Mouse (Mus musculus) forelimb bud, embryonic 11.5 days (tissue): ENCODE measurements around the gene Efhc1.

Experiments
- DNase-seq: peaks from one replicate; pipeline ENCODE4 v3.0.0-alpha.2; 2012; ENCODE audit warnings: low read depth, low spot score

Gene Efhc1

DNA sequence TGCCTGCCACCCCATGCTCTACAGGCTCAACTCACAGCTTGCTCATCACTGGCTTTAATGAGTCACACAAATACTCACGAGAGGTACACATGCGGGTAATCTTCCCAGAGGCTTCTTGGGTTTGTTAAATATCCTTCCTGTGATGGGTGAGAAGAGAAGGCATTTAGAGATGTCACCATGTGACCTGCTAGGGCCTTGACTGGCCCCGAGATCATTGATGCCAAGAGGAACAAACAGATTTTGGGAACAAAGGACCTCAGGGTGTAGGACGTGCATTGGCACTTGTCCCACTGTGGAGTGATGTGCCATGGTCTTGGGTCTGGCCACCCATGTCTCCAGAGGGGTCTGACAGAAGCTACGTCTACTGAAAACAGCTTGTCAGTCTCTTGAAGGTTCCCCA, 55.3 kb downstream of the Efhc1 start:
- no peak for DNase-seq

DNA sequence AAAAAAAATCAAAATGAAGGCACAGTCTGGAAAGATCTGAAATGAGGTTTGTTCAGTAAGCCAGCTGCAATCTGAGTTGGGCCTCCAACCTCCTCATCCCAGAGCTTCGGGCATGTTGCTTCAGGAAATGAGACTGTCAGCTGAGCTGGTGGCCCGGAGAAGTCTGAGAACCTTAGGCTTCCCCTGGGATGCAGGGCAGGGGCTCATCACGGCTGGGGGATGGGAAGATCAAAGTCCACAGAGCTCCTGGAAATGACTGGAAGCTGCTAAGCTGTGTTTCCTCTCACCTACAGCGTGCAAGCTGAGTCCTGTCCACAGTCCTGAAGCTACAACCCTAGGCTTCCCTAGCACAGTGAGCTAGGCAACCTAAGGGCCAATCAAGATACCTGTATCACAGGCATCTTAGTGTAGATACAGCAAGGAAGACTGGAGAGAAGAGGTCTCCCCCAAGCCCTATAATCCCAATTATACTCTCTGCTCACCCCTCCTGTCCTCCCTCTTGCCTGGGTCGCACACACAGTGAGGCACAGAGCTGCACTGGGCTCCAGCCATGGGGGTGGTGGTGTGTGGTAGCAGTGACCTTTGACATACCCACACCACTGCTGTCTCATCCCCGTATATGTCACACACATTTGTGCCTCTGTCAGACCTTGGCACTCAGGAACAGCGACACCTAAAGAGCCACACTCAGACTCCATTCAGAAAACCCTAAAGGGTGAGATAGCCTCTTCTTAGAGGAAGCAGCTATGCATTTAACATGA, 56.7 kb downstream of the Efhc1 start:
- no peak for DNase-seq

DNA sequence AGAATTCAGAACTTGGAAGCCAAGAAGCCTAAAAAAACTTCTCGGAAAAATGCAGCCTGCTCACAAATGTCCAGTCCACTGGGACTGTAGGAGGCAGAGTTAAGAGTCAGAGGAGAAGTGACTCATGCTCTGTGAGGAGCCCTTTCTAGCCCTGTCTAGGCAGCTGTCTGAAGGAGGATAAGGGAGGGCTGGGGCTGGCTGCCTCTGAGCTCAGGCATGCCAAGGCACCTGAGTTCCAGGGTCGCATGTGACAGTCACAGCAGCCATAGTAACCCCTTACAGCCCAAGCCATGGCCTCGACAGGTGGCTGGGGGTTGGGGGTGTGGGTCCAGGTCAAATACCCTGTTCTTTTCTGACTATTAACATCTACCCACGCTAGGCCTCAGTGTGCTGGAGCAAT, 57.5 kb downstream of the Efhc1 start:
- no peak for DNase-seq

DNA sequence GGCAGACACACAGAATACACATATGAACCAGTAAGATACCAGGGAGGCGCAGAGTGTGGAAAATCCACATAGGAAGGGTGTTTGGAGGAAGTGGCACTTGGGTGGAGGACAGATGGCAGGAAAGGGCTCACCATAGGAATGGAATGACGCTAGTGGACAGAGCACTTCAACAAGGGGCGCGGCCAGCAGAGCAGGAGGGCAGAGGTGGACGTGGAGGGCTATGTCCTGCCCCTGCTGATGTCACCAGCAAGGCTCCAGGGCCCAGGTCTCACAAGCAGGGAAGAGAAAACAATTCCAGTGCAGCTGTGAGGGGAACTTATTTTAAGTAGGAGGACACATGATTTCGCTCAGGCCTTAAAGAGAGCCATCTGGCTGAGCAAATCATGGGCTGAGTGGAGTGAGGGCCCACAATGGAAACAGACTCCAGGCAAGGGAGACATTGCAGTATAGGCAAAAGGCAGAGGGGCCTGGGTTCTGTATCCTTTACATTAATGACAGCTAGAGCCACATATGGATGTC, 58.9 kb downstream of the Efhc1 start:
- no peak for DNase-seq

DNA sequence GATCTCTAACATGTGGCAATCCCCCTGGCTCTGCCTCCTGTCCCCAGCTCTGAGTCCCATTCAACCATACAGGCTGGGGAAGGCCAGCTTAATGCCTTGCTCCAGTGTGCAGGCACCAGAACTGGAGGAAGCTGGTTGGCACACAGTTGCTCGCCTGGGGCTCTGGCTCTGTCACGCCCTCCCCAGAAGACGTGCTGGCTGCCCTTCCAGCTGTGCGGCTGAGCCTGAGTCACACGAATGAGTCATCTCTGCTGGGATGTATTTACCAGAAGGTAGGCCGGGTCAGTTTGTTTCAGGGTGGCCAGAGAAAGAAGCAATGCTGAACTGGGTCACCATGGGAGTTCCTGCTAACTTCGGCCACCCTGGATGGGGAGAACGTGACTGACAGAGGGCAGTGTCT, 63.0 kb downstream of the Efhc1 start:
- DNase-seq: no peak

DNA sequence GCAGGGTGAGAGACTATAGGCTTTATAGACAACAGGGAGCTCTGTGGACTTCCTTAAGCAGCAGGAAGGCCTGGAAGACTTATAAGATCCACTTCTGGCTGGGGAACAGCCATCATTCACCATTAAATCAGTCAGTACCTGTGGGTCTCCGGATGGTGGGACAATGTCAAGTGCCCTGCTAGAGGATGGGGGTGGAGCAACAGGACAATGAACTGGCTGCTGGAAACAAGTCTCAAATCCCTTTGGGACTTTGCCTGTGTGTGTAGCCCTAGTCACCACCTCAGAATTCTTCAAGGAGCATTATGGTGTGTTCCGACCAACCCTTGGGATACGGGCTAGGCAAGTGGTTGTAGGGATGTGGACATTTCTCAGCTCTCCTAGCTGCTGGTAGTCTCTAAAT, 71.7 kb downstream of the Efhc1 start:
- no peak for DNase-seq

DNA sequence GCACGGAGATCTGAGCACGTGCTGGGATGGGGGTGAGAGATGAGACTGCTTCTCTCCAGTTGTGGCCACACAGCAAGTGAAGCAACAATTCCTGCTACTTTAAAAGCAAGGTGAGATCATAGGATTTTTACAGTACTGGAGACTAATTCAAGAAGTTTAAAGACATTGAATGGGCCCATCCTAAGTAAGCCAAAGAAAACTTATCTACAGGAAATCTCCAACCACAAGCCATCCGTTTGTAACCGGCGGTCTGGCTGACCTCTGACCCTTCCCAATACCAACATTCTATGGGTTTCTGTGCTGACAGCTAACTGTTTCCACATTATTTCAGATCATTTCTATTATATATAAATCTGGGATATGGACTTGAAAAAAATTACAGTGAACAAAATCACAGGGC, 73.8 kb downstream of the Efhc1 start:
- DNase-seq: no peak

DNA sequence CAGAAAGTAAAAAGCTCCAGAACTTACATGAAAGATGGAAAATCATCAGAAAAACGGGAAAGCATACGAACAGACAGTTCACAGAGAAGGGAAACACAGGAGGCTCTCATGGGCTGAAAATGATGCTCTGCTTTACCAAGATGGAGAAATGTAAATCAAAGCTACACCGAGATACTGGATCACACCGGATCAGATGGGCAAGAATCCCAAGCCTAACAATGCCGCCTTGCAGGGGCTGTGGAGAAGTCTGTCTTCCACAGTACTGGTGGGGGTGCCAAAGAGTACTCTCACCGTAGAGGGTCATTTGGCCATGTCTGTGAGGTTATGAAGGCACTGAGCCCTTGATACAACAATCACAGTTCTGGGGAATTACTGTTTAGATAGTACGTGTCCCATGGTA, 75.1 kb downstream of the Efhc1 start:
- no peak for DNase-seq

DNA sequence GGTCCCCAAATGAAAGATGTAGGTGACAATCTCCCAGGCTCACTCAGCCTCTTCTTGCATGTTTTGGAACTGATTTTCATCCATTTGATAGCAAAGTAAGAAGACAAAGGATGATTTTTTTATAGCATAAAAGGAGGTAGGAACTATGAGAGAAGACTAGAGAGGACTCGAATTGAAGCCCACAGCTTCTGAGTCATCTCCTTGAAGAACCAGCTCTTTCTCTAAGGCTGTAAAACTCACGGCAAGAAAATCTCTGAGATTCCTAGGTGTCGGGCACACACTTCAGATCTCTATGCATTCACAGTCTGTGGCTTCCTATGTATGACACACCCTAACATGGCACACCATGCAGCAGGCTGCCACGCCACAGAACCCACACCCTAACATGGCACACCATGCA, 77.6 kb downstream of the Efhc1 start:
- no peak for DNase-seq

DNA sequence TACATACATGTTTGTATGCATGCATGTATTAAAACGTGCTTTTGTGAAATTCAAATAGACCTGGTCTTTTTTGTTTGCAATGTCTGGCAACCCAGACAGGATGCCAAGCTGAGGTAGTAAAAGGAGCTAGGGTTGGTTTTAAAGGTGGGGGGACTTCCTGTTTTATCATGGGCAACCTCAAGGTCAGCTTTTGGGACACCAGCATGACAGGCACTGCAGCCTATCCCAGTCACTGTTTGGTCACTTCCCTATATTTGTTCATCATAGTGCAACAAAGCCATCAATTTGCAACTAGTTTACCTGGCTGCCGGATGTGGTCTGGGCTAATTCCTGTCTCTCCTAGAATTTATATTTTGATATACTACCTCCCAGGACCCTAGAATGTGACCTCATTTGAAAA, 80.2 kb downstream of the Efhc1 start:
- DNase-seq: no peak

DNA sequence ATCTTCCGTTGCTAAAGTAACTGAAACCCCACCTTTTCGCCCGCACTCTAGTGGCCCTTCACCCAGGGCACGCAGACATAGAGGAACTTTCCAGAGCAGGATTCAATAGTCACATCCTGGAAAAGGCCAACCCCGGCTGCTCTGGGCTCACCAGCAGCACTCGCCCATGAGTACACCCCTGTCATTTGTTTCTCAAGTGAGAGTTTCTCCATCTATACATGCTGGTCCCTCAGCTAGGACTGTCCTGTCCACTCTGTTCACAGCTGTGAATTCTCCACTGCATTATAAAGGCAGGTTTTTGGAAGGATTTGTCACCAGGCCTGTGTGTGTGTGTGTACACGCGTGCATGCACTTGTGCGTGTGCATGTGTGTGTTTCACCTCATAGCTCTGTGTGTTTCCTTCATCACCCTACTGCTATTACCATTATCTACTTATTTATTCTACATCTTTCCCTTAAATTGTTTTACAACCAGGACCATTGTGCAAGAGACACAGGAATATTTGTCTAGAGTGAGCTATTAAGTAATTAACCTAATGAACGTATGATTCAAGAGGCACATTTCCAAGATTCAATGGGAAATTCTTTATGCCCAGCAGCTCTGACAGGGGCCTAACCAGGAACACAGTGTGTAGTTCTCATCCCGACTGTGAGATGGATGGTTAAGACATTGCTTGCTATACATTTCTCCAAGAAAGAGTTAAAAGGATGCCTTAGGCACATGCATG, 81.8 kb downstream of the Efhc1 start:
- no peak for DNase-seq

DNA sequence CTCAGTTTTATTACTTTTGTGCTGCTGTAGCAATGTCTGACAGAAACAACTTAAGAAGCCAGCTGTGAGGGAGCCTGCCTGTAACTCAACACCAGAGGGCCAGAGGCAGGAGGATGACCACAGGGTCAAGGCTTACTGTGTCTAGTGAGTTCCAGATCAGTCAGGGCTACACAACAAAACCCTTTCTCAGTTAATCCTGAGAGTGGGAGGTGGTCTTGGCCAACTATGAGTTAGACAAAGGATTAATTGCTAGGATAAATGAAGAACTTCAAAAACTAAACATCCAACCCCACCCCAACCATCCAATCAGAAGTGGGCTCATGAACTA, 82.3 kb downstream of the Efhc1 start:
- DNase-seq: peak; percentile 16

DNA sequence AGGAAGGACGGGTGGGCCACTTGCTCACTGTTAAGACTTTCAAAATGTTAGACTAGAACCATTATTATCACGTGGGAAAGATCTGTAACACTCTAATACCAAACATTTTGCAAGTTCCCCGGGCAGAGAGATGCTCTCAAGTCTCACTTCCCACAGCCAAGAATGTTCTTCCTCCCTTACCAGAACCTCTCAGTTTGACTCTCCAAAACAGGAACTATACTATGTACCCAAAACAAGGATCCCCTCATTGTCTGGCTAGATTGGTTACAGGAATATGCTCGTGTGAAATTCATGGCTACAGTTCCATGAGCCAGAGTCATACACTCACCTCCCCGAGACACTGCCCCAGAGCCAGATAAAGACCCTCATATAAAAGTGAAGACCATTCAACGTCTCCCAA, 84.5 kb downstream of the Efhc1 start:
- no peak for DNase-seq

DNA sequence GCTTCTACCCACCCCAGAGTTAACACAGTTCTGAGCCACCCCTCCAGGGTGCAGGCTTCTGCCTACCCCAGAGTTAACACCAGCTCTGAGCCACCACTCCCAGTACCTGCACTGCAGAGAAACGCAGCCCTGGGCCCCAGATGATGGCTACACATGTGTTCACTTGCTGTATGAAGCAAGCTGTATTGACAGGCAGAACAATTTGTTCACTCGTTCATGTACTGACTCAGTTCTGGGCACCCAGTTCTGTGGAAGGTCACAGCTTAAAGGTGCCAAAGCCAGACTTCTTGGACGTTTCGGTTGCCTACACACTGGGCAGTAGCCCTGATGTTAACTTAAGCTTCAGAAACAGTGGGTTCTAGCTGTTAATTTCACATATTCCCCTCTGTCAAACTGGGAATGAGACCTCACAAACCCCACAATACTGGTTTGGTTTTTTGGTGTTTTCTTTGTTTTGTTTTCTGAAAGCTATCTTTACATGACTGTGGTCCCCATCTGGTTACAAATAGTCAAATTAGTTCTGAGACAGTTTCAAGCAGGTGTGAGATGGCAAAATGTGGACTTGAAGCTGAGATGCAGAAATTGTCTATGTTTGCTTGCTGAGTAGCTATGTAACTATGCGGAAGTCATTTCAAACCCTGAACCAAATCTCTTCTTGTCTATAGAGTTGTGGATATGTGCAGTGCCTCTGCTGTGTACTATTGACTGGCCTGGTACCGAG, 86.6 kb downstream of the Efhc1 start:
- no peak for DNase-seq

DNA sequence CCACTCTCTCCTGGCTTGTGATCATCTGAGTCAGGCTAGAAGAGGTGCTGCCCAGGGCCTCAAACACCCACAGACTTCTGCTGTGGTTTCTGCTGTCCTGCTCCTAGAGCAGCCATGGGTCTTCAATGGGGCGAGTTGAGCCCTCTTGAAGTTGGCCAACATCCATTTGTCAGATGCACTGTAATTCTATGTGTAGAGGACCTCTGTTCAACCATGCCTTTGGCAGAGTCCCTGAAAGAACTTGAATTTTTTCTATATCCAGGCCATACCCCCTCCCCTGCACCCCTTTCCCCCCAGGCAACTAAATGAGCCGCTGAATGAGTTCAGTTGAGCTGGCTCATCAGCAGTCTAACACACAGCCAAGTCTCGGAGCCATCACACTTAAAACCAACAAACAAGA, 88.1 kb downstream of the Efhc1 start:
- DNase-seq: no peak

DNA sequence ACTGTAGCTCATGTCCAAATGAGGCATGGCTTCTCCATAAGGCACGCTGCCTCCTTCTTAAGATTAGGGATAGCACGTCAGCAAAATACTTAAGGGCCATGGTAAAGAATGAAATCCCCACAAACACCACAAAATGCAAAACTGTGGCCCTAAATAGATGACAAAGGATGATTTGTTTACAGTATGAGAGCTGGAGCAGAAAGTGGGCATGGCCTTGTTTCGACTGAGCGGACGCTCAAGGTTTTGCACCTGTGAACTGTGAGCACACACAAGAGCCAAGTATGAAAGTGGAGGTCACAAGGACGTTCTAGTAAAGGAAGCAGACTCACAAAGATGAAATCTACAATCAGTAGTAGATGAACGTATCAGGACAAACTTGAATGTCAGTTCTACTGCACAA, 88.7 kb downstream of the Efhc1 start:
- no peak for DNase-seq
